Mouse (Mus musculus) midbrain, embryonic 16.5 days (tissue): ENCODE measurements around the gene Cntnap2. TPM values are rescaled to one million over a fixed set of nuclear protein-coding genes. Genes with fewer than 3 reads are reported as not detected.

Experiments
- ATAC-seq: fragments of 200-750 bp; cut with Nextera tagmentation; 2 replicates; pipeline ENCODE4 v1.8.0; 2017; ENCODE audit warnings: moderate TSS enrichment
- H3K27ac ChIP-seq: fragments of 300-500 bp; sonication (generic); 2 replicates; pipeline ENCODE4 v1.5.1; 2014; ENCODE audit warnings: mild to moderate bottlenecking, low read length, mixed read lengths
- H3K27me3 ChIP-seq: fragments of 300-500 bp; sonication (generic); 2 replicates; pipeline ENCODE4 v1.6.1; 2014; ENCODE audit warnings: low read depth, low read length, mixed read lengths; ENCODE audit not compliant: control insufficient read depth, insufficient read depth
- H3K36me3 ChIP-seq: fragments of 300-500 bp; sonication (generic); 2 replicates; pipeline ENCODE4 v1.6.1; 2014; ENCODE audit warnings: mild to moderate bottlenecking, low read length, moderate library complexity, mixed read lengths; ENCODE audit not compliant: control insufficient read depth, insufficient read depth
- H3K4me1 ChIP-seq: fragments of 300-500 bp; sonication (generic); 2 replicates; pipeline ENCODE4 v1.6.1; 2014; ENCODE audit warnings: mild to moderate bottlenecking, low read length, mixed read lengths; ENCODE audit not compliant: control insufficient read depth, insufficient read depth
- H3K4me2 ChIP-seq: fragments of 300-500 bp; sonication (generic); 2 replicates; pipeline ENCODE4 v1.6.1; 2014; ENCODE audit warnings: mild to moderate bottlenecking, low read length, mixed read lengths
- H3K4me3 ChIP-seq: fragments of 300-500 bp; sonication (generic); 2 replicates; pipeline ENCODE4 v1.5.1; 2014; ENCODE audit warnings: low read depth, mild to moderate bottlenecking, low read length, moderate library complexity, mixed read lengths
- H3K9ac ChIP-seq: fragments of 300-500 bp; sonication (generic); 2 replicates; pipeline ENCODE4 v1.6.1; 2014; ENCODE audit warnings: low read depth, low read length, mixed read lengths
- H3K9me3 ChIP-seq: fragments of 300-500 bp; sonication (generic); replicated peaks from 2 replicates; pipeline ENCODE4 v1.6.1; 2014; ENCODE audit warnings: mild to moderate bottlenecking, low read length, mixed read lengths; ENCODE audit not compliant: control insufficient read depth, poor library complexity, severe bottlenecking
- WGBS: fragments of 180-500 bp; shearing (Covaris S2); extraction: QIAGEN DNeasy Blood & Tissue Kit; methylation state at CpG from one replicate; pipeline ENCODE4 v1.1.7; 2014; 5-methylcytosine and 5-hydroxymethylcytosine counted together
- polyA plus RNA-seq: library from polyadenylated mRNA; unstranded; fragments of >200 nt; fragmentation: Nextera tagmentation; extraction: Ambion mirVana; gene quantifications from 2 replicates; pipeline ENCODE4 v1.2.1, GENCODE M21; 2015

Gene Cntnap2
- polyA plus RNA-seq, 1 experiment from 2014 or later = 63.5 TPM

DNA sequence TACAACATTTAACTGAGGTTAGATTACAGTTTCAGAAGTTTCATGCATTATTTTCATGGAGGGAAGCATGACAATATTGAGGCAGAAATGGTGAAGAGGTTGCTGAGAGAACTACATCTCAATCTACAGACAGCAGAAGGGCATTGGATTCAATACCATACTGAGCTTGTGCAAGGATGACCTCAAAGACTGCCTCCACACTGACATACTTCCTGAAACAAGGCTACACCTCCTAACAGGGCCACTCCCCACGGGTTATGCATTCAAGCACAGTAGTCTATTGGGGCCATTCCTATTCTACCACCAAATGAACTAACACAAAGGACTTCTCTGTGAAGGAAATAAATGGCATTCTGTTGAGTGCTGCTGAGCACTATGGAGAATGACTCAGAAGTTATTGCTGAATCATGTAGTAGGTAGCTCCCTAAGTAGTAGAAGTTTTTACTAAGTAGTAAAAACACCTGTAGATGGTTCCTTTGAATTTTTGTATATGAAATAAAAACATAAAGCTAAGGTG lies 214.2 kb downstream of the Cntnap2 start:
- Histone ChIP-seq H3K4me3 (no peak overlapping the region), H3K27ac (no peak overlapping the region), H3K9ac (no peak overlapping the region), H3K4me2 (no peak overlapping the region), H3K27me3 (no peaks in the 10 kb centered on the region), H3K4me1 (no peaks in the 10 kb centered on the region), H3K9me3 (no peaks in the 10 kb centered on the region), H3K36me3 (no peaks in the 10 kb centered on the region)
- no peak for ATAC-seq
- WGBS = 57% methylated on average over 1 of the region's 1 CpGs

DNA sequence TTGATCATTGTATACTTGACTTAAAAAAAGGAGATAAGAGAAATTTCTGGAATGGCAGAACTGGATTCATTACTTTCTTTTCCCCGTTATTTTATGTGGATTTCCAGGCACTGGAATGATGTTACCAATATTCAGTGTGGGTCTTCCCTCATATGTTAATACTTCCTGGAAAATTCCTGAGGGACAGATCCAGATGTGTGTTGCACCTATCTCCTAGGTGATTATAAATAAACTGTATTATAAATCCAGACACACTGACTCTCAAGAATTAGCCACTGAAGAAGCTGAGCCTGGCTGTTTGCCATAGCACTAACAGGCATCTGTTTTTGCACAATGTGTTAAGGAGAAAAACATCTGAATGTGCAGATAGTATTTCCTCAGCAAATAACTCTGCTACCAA lies 231.0 kb downstream of the Cntnap2 start:
- Histone ChIP-seq H3K4me2 (no peak overlapping the region), H3K9ac (no peak overlapping the region), H3K9me3 (no peaks in the 10 kb centered on the region), H3K4me3 (no peak overlapping the region), H3K36me3 (no peaks in the 10 kb centered on the region), H3K27ac (no peak overlapping the region), H3K4me1 (no peaks in the 10 kb centered on the region), H3K27me3 (no peaks in the 10 kb centered on the region)
- ATAC-seq = no peak
- 87% methylated on average over 1 of the region's 1 CpGs for WGBS

DNA sequence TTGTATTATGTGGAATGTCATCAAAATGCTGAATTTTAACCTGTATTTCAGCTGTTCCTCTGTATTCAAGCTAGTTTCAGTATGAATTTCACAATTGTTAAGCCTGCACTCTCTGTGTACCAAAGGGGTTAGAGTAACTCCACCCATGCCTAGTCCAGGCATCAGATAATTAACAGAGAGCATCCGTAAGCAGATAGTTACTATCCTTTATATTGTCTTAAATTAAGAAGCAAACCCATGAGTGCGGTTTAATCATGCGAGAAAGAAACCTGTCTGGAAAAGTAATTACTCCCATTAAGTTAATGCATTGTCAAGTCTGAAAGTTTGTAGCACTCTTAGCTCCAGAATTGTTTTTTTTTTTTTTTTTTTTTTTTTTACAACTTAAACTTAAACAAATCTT lies 258.3 kb downstream of the Cntnap2 start:
- no peaks in the 10 kb centered on the region for H3K9me3 ChIP-seq
- no peak overlapping the region for H3K4me3 ChIP-seq
- no peak overlapping the region for H3K9ac ChIP-seq
- WGBS = 88% methylated on average over 3 of the region's 3 CpGs
- no peaks in the 10 kb centered on the region for H3K27me3 ChIP-seq
- no peaks in the 10 kb centered on the region for H3K4me1 ChIP-seq
- H3K27ac ChIP-seq = no peak overlapping the region
- H3K4me2 ChIP-seq = no peak overlapping the region
- ATAC-seq = no peak
- H3K36me3 ChIP-seq = no peaks in the 10 kb centered on the region

DNA sequence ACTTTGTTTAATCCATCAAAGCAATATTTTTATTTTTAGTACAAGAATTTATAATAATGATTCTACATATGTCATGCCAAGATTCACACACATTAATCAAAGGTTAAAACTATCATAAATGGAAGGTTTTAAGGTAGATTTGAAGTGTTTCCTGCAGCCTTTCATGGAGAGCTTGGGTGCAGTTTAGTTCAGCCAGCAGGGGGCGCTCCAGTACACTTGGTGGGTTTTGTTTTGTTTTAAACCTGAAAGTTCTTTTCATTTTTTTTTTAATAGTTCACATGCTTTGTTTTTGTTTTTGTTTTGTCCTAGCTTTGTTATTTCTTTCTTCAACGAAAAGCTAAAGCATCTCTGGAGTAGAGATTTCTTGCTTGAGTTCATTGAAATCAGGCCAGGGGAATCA lies 264.3 kb downstream of the Cntnap2 start:
- 8% methylated on average over 2 of the region's 2 CpGs for WGBS
- no peaks in the 10 kb centered on the region for H3K4me1 ChIP-seq
- H3K36me3 ChIP-seq = no peaks in the 10 kb centered on the region
- H3K27ac ChIP-seq = no peak overlapping the region
- no peak overlapping the region for H3K4me3 ChIP-seq
- no peaks in the 10 kb centered on the region for H3K27me3 ChIP-seq
- no peak for ATAC-seq
- no peaks in the 10 kb centered on the region for H3K9me3 ChIP-seq
- no peak overlapping the region for H3K4me2 ChIP-seq
- no peak overlapping the region for H3K9ac ChIP-seq

- no peaks in the 10 kb centered on the region for H3K36me3 ChIP-seq
- no peak overlapping the region for H3K27ac ChIP-seq
- no peak for ATAC-seq
- H3K4me3 ChIP-seq = no peak overlapping the region
- H3K4me2 ChIP-seq = no peak overlapping the region
- H3K4me1 ChIP-seq = no peaks in the 10 kb centered on the region
- no peak overlapping the region for H3K9ac ChIP-seq
- no peaks in the 10 kb centered on the region for H3K9me3 ChIP-seq
- H3K27me3 ChIP-seq = no peaks in the 10 kb centered on the region
- WGBS = 46% methylated on average over 3 of the region's 3 CpGs
Observed at GRCm38 (mm10) chr6:45327952-45328485, 268.9 kb downstream of the Cntnap2 start.

GRCm38 (mm10) chr6:45345396-45345795 lies 286.2 kb downstream of the Cntnap2 start:
- ATAC-seq = no peak
- Histone ChIP-seq H3K4me1 (no peaks in the 10 kb centered on the region), H3K27me3 (no peaks in the 10 kb centered on the region), H3K9me3 (no peaks in the 10 kb centered on the region), H3K27ac (no peak overlapping the region), H3K36me3 (no peaks in the 10 kb centered on the region), H3K4me2 (no peak overlapping the region), H3K4me3 (no peak overlapping the region), H3K9ac (no peak overlapping the region)
- WGBS = 63% methylated on average over 2 of the region's 2 CpGs

DNA sequence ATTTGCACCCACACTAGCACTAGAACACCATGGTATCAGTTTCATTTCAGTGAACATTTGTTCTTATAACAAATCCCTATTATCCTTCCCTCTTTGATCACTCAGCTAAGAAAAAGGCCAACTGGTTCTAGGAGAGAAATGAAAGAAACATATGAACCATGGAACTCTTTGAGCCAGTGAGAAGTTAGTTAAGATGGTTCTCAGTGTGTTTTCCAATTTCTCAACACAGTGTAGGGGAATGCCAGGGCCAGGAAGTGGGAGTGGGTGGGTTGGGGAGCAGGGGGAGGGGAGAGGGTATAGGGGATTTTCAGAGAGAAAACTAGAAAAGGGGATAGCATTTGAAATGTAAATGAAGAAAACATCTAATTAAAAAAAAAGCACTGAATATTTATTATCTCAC lies 286.8 kb downstream of the Cntnap2 start:
- H3K9ac ChIP-seq = no peak overlapping the region
- no peaks in the 10 kb centered on the region for H3K9me3 ChIP-seq
- H3K36me3 ChIP-seq = no peaks in the 10 kb centered on the region
- no peaks in the 10 kb centered on the region for H3K27me3 ChIP-seq
- no peak for ATAC-seq
- H3K4me3 ChIP-seq = no peak overlapping the region
- H3K4me2 ChIP-seq = no peak overlapping the region
- H3K27ac ChIP-seq = no peak overlapping the region
- no peaks in the 10 kb centered on the region for H3K4me1 ChIP-seq

GRCm38 (mm10) chr6:45366442-45366841 lies 307.3 kb downstream of the Cntnap2 start:
- Histone ChIP-seq H3K4me3 (no peak overlapping the region), H3K9ac (no peak overlapping the region), H3K4me1 (no peaks in the 10 kb centered on the region), H3K27me3 (no peaks in the 10 kb centered on the region), H3K36me3 (no peaks in the 10 kb centered on the region), H3K27ac (no peak overlapping the region), H3K9me3 (no peaks in the 10 kb centered on the region), H3K4me2 (no peak overlapping the region)
- WGBS = 43% methylated on average over 1 of the region's 1 CpGs
- ATAC-seq = no peak

- H3K27ac ChIP-seq = no peak overlapping the region
- H3K27me3 ChIP-seq = no peaks in the 10 kb centered on the region
- no peak overlapping the region for H3K4me3 ChIP-seq
- no peaks in the 10 kb centered on the region for H3K4me1 ChIP-seq
- no peaks in the 10 kb centered on the region for H3K9me3 ChIP-seq
- no peak overlapping the region for H3K9ac ChIP-seq
- ATAC-seq = no peak
- 68% methylated on average over 7 of the region's 7 CpGs for WGBS
- H3K36me3 ChIP-seq = no peaks in the 10 kb centered on the region
- H3K4me2 ChIP-seq = no peak overlapping the region
Observed at GRCm38 (mm10) chr6:45381126-45381525, 322.0 kb downstream of the Cntnap2 start.
